Mouse (Mus musculus) hindbrain, embryonic 12.5 days (tissue): Measurements from ENCODE around the gene Wdr82. TPM values are rescaled to one million over a fixed set of nuclear protein-coding genes. Genes with fewer than 3 reads are reported as not detected.

ENCODE experiments used
- ATAC-seq: fragments of 200-750 bp; cut with Nextera tagmentation; 2 replicates; pipeline ENCODE4 v1.8.0; 2017; ENCODE audit warnings: moderate TSS enrichment; ENCODE audit not compliant: low FRiP score
- H3K27ac ChIP-seq: fragments of 300-500 bp; sonication (generic); 2 replicates; pipeline ENCODE4 v1.5.1; 2016; ENCODE audit warnings: mild to moderate bottlenecking
- H3K27me3 ChIP-seq: fragments of 300-500 bp; sonication (generic); 2 replicates; pipeline ENCODE4 v1.6.1; 2016; ENCODE audit warnings: mild to moderate bottlenecking
- H3K36me3 ChIP-seq: fragments of 300-500 bp; sonication (generic); 2 replicates; pipeline ENCODE4 v1.6.1; 2016; ENCODE audit warnings: mild to moderate bottlenecking
- H3K4me1 ChIP-seq: fragments of 300-500 bp; sonication (generic); 2 replicates; pipeline ENCODE4 v1.6.1; 2016
- H3K4me2 ChIP-seq: fragments of 300-500 bp; sonication (generic); replicated peaks from 2 replicates; pipeline ENCODE4 v1.6.1; 2016; ENCODE audit warnings: mild to moderate bottlenecking
- H3K4me3 ChIP-seq: fragments of 300-500 bp; sonication (generic); 2 replicates; pipeline ENCODE4 v1.5.1; 2016; ENCODE audit warnings: mild to moderate bottlenecking
- H3K9ac ChIP-seq: fragments of 300-500 bp; sonication (generic); 2 replicates; pipeline ENCODE4 v1.6.1; 2016; ENCODE audit warnings: mild to moderate bottlenecking, moderate library complexity
- H3K9me3 ChIP-seq: fragments of 300-500 bp; sonication (generic); replicated peaks from 2 replicates; pipeline ENCODE4 v1.6.1; 2016; ENCODE audit warnings: mild to moderate bottlenecking
- WGBS: fragments of 180-500 bp; shearing (Covaris S2); methylation state at CpG from one replicate; pipeline ENCODE4 v1.1.7; 2016; 5-methylcytosine and 5-hydroxymethylcytosine counted together
- polyA plus RNA-seq: library from polyadenylated mRNA; unstranded; fragments of >200 nt; fragmentation: Nextera tagmentation; extraction: Ambion mirVana; gene quantifications from 2 replicates; pipeline ENCODE4 v1.2.1, GENCODE M21; 2016

Gene Wdr82
- polyA plus RNA-seq, 1 experiment from 2014 or later, result 34.1 TPM

- ATAC-seq, result no peak
- Histone ChIP-seq H3K9me3 (no peaks in the 10 kb centered on the region), H3K36me3 (peaks cover 68% of the 10 kb centered on the region), H3K27me3 (no peaks in the 10 kb centered on the region), H3K27ac (no peak overlapping the region), H3K4me3 (no peak overlapping the region), H3K9ac (no peak overlapping the region), H3K4me2 (no peak overlapping the region), H3K4me1 (peaks cover 8% of the 10 kb centered on the region)
- 100% methylated on average over 1 of the region's 1 CpGs for WGBS
Observed at GRCm38 (mm10) chr9:106191355-106191754, 20.6 kb downstream of the Wdr82 start.

- H3K4me1 ChIP-seq, result peaks cover 8% of the 10 kb centered on the region
- no peak overlapping the region for H3K9ac ChIP-seq
- H3K4me3 ChIP-seq, result no peak overlapping the region
- H3K36me3 ChIP-seq, result peaks cover 61% of the 10 kb centered on the region
- H3K27me3 ChIP-seq, result no peaks in the 10 kb centered on the region
- no peak for ATAC-seq
- H3K9me3 ChIP-seq, result no peaks in the 10 kb centered on the region
- no peak overlapping the region for H3K4me2 ChIP-seq
- H3K27ac ChIP-seq, result no peak overlapping the region
- WGBS, result 93% methylated on average over 8 of the region's 8 CpGs
Observed at GRCm38 (mm10) chr9:106192024-106192423, 21.3 kb downstream of the Wdr82 start.

- Histone ChIP-seq H3K36me3 (peaks cover 52% of the 10 kb centered on the region), H3K27me3 (no peaks in the 10 kb centered on the region), H3K9ac (no peak overlapping the region), H3K4me2 (no peak overlapping the region), H3K4me1 (peaks cover 11% of the 10 kb centered on the region), H3K4me3 (no peak overlapping the region), H3K27ac (no peak overlapping the region), H3K9me3 (no peaks in the 10 kb centered on the region)
- no peak for ATAC-seq
- WGBS, result 83% methylated on average over 1 of the region's 1 CpGs
Observed at GRCm38 (mm10) chr9:106192998-106193397, 22.3 kb downstream of the Wdr82 start.

GRCm38 (mm10) chr9:106193930-106194807 is 23.4 kb downstream of the Wdr82 start:
- H3K27me3 ChIP-seq, result no peaks in the 10 kb centered on the region
- H3K9me3 ChIP-seq, result no peaks in the 10 kb centered on the region
- H3K36me3 ChIP-seq, result peaks cover 40% of the 10 kb centered on the region
- WGBS, result 91% methylated on average over 8 of the region's 8 CpGs
- H3K4me2 ChIP-seq, result no peak overlapping the region
- no peak overlapping the region for H3K4me3 ChIP-seq
- no peak for ATAC-seq
- H3K9ac ChIP-seq, result no peak overlapping the region
- H3K4me1 ChIP-seq, result peaks cover 17% of the 10 kb centered on the region
- H3K27ac ChIP-seq, result no peak overlapping the region

- peak overlapping the region; percentile 13; the same call in 1 of the 2 replicates for H3K27ac ChIP-seq
- H3K4me3 ChIP-seq, result no peak overlapping the region
- H3K36me3 ChIP-seq, result peaks cover 25% of the 10 kb centered on the region
- no peaks in the 10 kb centered on the region for H3K9me3 ChIP-seq
- no peak overlapping the region for H3K4me2 ChIP-seq
- 0 out of 2 replicates have a peak, but pooled peaks cover 4% of the 10 kb centered on the region for H3K27me3 ChIP-seq
- 0 out of 2 replicates have a peak, but pooled peaks have one; percentile 17 for ATAC-seq
- H3K9ac ChIP-seq, result no peak overlapping the region
- peaks cover 22% of the 10 kb centered on the region for H3K4me1 ChIP-seq
- 81% methylated on average over 8 of the region's 8 CpGs for WGBS
Observed at GRCm38 (mm10) chr9:106195693-106196092, 25.0 kb downstream of the Wdr82 start.

- peaks cover 24% of the 10 kb centered on the region for H3K4me1 ChIP-seq
- H3K27ac ChIP-seq, result no peak overlapping the region
- H3K27me3 ChIP-seq, result 0 out of 2 replicates have a peak, but pooled peaks cover 4% of the 10 kb centered on the region
- no peak for ATAC-seq
- H3K9me3 ChIP-seq, result no peaks in the 10 kb centered on the region
- WGBS, result 89% methylated on average over 3 of the region's 3 CpGs
- peaks cover 10% of the 10 kb centered on the region for H3K36me3 ChIP-seq
- H3K4me2 ChIP-seq, result no peak overlapping the region
- H3K9ac ChIP-seq, result no peak overlapping the region
- H3K4me3 ChIP-seq, result no peak overlapping the region
Observed at GRCm38 (mm10) chr9:106197081-106197713, 26.5 kb downstream of the Wdr82 start.

GRCm38 (mm10) chr9:106197732-106198131 is 27.0 kb downstream of the Wdr82 start:
- Histone ChIP-seq H3K36me3 (peaks cover 7% of the 10 kb centered on the region; the same call in 1 of the 2 replicates), H3K27me3 (0 out of 2 replicates have a peak, but pooled peaks cover 4% of the 10 kb centered on the region), H3K4me2 (peak overlapping the region; percentile 71; the same call in 1 of the 2 replicates), H3K4me3 (no peak overlapping the region), H3K9me3 (no peaks in the 10 kb centered on the region), H3K4me1 (peaks cover 26% of the 10 kb centered on the region), H3K9ac (no peak overlapping the region), H3K27ac (no peak overlapping the region)
- WGBS, result 93% methylated on average over 9 of the region's 9 CpGs
- no peak for ATAC-seq

DNA sequence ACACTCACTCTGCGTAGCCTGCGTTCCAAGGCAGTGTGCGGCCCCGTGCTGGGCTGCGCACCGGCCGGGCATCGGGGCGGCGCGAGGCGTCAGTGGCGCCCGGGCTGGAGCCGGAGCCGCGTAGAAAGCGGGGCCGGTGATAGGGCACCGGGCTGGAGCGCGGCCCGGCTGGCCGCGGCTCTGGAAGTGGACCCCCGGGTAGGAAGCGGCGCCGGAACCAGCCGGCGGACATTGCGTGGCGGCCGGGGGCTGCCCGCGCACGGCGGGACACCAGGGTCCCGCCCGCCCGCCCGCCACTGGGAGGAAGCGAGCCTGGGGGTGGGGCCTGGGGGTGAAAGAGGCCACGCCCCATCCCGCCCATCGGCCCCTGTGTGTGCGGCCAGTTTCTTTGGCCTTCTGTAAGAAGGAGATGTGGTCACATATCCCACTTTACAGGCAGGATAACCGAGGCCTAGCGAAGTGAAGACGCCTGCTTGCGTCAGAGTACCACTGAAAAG is 28.3 kb downstream of the Wdr82 start:
- ATAC-seq, result peak; percentile 39
- H3K27me3 ChIP-seq, result 0 out of 2 replicates have a peak, but pooled peaks cover 4% of the 10 kb centered on the region
- no peaks in the 10 kb centered on the region for H3K9me3 ChIP-seq
- peaks cover 33% of the 10 kb centered on the region for H3K4me1 ChIP-seq
- WGBS, result under 1% methylated on average over 47 of the region's 51 CpGs
- peak overlapping the region; percentile 78 for H3K9ac ChIP-seq
- H3K36me3 ChIP-seq, result no peaks in the 10 kb centered on the region
- peak overlapping the region; percentile 63 for H3K4me3 ChIP-seq
- peak overlapping the region; percentile 71 for H3K4me2 ChIP-seq
- no peak overlapping the region for H3K27ac ChIP-seq

- Histone ChIP-seq H3K4me3 (peak within 1 kb of the TSS; percentile 63), H3K27me3 (0 out of 2 replicates have a peak, but pooled peaks cover 4% of the 10 kb centered on the region), H3K36me3 (no peaks in the 10 kb centered on the region), H3K9me3 (no peaks in the 10 kb centered on the region), H3K4me1 (peaks cover 39% of the 10 kb centered on the region), H3K4me2 (peak within 1 kb of the TSS; percentile 71), H3K9ac (peak within 1 kb of the TSS; percentile 78), H3K27ac (no peak within 1 kb of the TSS)
- 38% methylated on average over 18 of the region's 18 CpGs for WGBS
- ATAC-seq, result no peak
Observed at GRCm38 (mm10) chr9:106199535-106200272, 29.0 kb downstream of the Wdr82 start, which contains the start of gene Ppm1m. TSS of gene Ppm1m (minus strand) at chr9:106199746.

DNA sequence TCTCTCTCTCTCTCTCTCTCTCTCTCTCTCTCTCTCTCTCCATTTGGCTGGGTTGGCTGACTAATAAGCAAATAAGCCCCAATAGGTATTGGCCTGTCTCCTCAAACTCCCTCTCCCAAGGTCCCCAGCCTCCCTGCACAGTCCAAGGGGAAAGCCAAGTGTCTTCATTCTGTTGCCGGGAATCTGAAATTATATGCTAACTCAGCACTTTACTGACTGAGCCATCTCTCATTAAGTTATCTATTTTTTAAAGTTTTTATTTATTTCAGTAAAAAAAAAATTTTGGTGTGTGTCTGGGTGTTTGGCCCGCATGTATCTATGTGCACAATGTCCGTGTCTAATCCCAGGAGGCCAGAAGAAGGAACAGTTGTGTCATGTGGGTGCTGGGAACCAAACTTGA is 31.2 kb downstream of the Wdr82 start:
- ATAC-seq, result no peak
- Histone ChIP-seq H3K9ac (no peak overlapping the region), H3K4me3 (no peak overlapping the region), H3K9me3 (no peaks in the 10 kb centered on the region), H3K36me3 (no peaks in the 10 kb centered on the region), H3K27me3 (0 out of 2 replicates have a peak, but pooled peaks cover 4% of the 10 kb centered on the region), H3K4me1 (peaks cover 41% of the 10 kb centered on the region), H3K27ac (no peak overlapping the region), H3K4me2 (peak overlapping the region; percentile 61; the same call in 1 of the 2 replicates)
- 86% methylated on average over 3 of the region's 3 CpGs for WGBS

DNA sequence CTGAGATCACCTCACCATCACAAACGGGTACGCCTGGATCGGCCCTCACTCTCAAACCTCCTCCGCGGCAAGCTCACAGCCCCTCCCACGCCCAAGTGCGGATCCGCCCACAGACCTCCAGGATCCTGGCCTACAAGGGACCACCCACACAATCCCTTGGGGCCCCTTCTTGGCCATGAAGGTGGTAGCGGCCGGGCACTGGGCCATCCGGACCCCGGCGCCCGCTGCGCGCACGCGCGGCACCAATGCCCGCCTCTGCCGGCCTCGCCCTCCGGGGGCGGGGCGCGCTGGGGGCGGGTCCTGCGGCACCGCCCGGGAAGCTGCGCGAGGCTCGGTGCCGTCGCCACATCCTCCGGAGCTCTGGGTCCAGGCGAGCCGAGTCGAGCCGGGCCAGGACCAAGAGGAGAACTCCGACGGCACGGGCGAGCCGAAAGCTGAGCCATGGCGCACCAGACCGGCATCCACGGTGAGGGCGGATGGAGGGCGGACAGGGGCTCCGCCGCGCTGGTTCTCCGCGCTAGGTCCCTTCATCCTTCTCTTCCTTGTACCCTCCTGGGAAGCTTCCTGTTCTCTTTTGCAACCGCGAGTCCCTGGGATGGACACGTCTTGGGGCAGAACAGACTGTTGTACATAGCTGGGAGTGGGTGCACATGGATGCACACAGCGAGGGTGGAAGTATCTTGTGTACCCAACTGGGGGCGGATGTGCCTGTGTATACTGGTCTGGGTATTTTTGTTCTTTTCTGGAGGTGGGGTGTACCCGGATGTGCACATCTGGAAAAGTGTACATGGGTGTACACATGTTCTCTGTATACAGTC is 32.3 kb downstream of the Wdr82 start, which contains the start of gene Twf2:
Gene Twf2, plus strand, starts transcription at position 290 of the 818 bp plus-strand sequence.
- Histone ChIP-seq H3K4me1 (peaks cover 40% of the 10 kb centered on the region), H3K9me3 (no peaks in the 10 kb centered on the region), H3K27me3 (0 out of 2 replicates have a peak, but pooled peaks cover 4% of the 10 kb centered on the region), H3K4me3 (peak within 1 kb of the TSS; percentile 64), H3K4me2 (peak within 1 kb of the TSS; percentile 61), H3K36me3 (no peaks in the 10 kb centered on the region), H3K27ac (peak within 1 kb of the TSS; percentile 74), H3K9ac (peak within 1 kb of the TSS; percentile 83)
- peak; percentile 84 for ATAC-seq
- WGBS, result 2% methylated on average over 61 of the region's 61 CpGs
